Mouse (Mus musculus) brown adipose tissue, adult 24 weeks (tissue): ENCODE results near the gene 4930564D02Rik. TPM values are rescaled to one million over a fixed set of nuclear protein-coding genes. Genes with fewer than 3 reads are reported as not detected.

Source experiments
- H3K27ac ChIP-seq: fragments of 200-500 bp; replicated peaks from 2 replicates; pipeline ENCODE4 v1.5.1; 2012; ENCODE audit warnings: low read depth, mild to moderate bottlenecking, low read length
- H3K4me1 ChIP-seq: fragments of 200-500 bp; 2 replicates; pipeline ENCODE4 v1.6.1; 2012; ENCODE audit warnings: low read length, mixed read lengths; ENCODE audit not compliant: control insufficient read depth, insufficient read depth, insufficient read length
- H3K4me3 ChIP-seq: fragments of 200-500 bp; 2 replicates; pipeline ENCODE4 v1.5.1; 2012; ENCODE audit warnings: low read depth, mild to moderate bottlenecking, low read length, moderate library complexity; ENCODE audit not compliant: insufficient read depth
- polyA plus RNA-seq: library from polyadenylated mRNA; stranded (reverse); fragments of >200 nt; gene quantifications from 2 replicates; pipeline ENCODE4 v1.2.4, GENCODE M21; 2012; ENCODE audit not compliant: missing spikeins, insufficient read depth, insufficient read length

Gene 4930564D02Rik
- polyA plus RNA-seq, 1 experiment, result not detected

DNA sequence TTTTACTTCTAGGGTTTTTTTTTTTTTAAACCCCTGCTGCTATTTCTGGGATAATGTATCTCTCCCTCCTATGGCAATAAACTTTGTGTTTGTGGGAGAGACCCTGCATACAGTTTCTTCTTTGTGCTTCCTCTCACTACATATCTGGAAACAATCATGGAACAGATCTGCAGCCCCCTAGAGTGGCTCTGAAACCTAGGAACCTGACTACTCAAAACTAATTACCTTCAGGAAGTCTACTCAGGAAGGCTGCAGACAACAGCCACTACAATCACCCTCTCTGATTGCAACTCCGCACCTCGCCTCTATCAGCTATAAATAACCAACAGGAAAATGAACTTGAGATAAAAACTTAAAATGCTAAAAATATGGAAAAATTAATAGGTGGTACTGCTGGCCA is 15.5 kb upstream of the 4930564D02Rik start:
- H3K4me3 ChIP-seq, result peak overlapping the region; percentile 44
- peaks cover 26% of the 10 kb centered on the region for H3K4me1 ChIP-seq
- H3K27ac ChIP-seq, result peak overlapping the region; percentile 79; the same call in 1 of the 2 replicates

DNA sequence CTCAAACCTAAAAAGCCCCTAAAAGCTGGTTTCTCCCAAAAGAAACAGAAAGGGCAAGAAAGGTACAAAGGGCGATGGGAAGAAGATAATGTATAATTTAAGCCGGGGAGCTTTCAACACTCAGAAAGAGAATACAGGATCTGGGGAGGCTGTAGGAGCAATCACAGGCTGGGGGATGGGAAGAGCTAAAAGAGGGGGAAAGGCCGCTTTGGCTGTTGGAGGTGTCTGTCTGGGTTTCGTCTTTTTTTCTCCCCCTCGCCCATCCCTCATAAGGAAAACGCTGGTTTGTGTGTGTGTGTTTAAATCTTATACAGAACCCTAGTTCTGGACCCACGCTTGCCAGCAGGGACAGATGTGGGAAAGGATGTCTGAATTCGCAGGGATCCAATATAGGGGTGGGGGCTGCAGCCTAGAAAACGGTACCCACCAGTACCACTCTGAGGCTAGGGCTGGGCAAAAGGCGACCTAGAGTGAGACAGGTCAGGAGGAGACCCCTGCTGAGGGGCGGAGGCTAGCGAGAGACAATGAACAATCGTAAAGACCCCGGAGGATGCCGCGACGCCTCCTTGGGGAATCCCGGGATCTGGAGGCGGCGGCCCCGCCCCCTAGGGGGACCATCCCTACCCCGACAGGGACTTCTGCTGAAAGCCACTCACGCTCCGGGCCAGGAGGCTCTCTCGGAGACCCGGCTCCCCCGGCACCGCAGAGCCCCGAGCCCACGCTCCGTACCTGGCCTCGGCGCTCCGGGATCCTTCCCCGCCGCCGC is 14.3 kb upstream of the 4930564D02Rik start:
- Histone ChIP-seq H3K27ac (peak overlapping the region; percentile 92), H3K4me1 (peaks cover 24% of the 10 kb centered on the region), H3K4me3 (peak overlapping the region; percentile 94)

GRCm38 (mm10) chr3:105052937-105053697 is 13.5 kb upstream of the 4930564D02Rik start, which contains the start of gene Cttnbp2nl:
Gene Cttnbp2nl (minus strand): TSS chr3:105053146.
- peak within 1 kb of the TSS; percentile 94 for H3K4me3 ChIP-seq
- peaks cover 20% of the 10 kb centered on the region for H3K4me1 ChIP-seq
- peak within 1 kb of the TSS; percentile 92 for H3K27ac ChIP-seq

DNA sequence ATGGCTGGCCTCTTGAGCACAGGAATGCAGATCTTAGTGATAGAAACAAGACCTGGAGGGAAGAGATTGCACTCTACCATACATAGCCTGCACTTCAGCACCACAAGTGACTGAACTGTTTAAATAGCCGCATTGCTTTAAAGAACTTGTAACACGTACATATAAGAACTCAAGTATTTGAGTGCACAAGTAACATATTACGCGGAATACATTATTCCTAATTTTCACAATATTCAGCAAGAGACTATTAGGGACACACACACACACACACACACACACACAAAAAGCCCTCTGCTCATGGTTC is 13.0 kb upstream of the 4930564D02Rik start:
- peak overlapping the region; percentile 64 for H3K4me3 ChIP-seq
- peaks cover 18% of the 10 kb centered on the region for H3K4me1 ChIP-seq
- H3K27ac ChIP-seq, result peak overlapping the region; percentile 91

DNA sequence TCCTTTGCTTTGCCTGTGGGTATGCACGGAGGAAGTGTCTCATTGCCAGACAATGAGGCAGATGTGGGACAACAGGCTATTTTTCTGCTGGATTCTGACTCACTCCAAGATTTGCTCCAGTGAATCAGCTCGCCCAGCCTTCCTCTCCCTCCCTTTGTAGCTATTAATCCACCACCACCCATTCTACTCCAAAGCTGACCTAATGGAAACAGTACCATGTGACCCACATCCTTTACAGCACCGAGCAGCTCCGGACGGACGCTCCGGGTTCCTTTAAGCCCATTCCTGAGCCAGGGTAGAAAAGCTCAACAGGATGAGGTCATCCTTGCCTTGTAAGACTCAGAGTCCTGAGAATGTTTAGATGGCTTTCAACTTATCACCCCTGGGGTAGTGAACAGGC is 11.7 kb upstream of the 4930564D02Rik start:
- peaks cover 14% of the 10 kb centered on the region for H3K4me1 ChIP-seq
- peak overlapping the region; percentile 100 for H3K27ac ChIP-seq
- H3K4me3 ChIP-seq, result peak overlapping the region; percentile 31; the same call in 1 of the 2 replicates

DNA sequence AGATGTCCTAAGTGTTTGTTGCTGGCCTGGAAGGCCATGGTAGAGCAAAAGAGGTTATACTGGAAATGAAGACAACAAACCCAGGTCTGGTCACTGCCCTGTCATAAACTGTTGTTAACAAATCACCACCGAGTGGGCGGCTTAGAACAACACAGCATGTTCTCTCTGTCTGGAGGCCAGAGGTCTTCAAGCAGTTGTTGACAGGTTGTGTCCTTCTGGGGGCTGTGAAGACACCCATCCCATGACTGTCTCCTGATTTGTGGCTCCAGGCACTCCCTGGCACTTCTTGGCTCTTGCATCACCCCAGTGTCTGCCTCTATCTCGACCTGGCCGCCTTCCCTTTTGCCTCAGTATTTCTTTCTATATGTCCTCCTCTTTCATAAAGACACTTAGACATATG is 11.0 kb upstream of the 4930564D02Rik start:
- peaks cover 12% of the 10 kb centered on the region for H3K4me1 ChIP-seq
- no peak overlapping the region for H3K4me3 ChIP-seq
- peak overlapping the region; percentile 100 for H3K27ac ChIP-seq

DNA sequence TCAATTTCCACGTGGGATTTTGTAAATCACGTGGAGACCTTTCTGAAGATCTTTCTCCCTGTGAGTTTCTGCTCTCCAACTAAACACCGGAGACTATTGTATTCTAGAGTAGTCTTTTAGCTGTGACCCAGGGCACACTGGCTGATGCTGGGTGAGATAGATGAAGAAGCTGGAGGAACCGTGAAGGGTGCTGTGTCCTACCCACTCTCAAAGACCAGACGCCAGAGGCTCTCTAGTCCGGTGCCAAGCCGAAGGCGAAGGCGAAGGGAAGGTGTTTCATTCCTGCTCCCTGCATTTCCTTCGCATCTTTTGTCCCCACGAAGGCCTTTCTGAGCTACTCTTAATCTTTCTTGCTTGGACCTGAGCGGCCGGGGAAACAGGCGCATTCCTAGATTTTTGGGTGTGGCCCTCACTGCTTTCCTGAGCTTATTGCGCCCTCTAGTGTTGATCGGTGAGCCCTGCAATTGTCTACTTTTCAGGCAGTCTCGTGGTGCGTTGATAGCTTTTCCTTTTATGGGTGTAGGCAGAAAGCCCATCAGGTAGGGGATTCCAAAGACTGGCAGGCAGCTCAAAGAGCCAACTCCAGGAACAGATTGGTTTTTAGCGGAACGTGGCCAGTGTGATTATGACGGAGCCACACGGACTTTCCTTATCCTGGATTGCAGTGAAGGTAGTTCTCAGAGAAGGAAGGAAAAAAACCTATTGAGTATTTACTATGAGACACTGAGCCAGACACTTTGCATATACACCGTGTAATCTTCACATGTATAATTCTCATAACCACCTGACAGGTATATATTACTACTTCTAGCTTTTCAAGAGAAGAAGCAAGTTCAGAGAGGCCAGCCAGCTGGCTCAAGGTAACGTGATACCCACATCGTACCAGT is 7.8 kb upstream of the 4930564D02Rik start:
- no peak overlapping the region for H3K27ac ChIP-seq
- H3K4me3 ChIP-seq, result peak overlapping the region; percentile 43

GRCm38 (mm10) chr3:105059911-105060310 is 6.7 kb upstream of the 4930564D02Rik start:
- Histone ChIP-seq H3K4me3 (no peak overlapping the region), H3K27ac (no peak overlapping the region), H3K4me1 (peaks cover 5% of the 10 kb centered on the region; the same call in 1 of the 2 replicates)

More for the DNA sequence above, 7.8 kb upstream of the 4930564D02Rik start:
- H3K4me1 ChIP-seq, result peaks cover 10% of the 10 kb centered on the region

DNA sequence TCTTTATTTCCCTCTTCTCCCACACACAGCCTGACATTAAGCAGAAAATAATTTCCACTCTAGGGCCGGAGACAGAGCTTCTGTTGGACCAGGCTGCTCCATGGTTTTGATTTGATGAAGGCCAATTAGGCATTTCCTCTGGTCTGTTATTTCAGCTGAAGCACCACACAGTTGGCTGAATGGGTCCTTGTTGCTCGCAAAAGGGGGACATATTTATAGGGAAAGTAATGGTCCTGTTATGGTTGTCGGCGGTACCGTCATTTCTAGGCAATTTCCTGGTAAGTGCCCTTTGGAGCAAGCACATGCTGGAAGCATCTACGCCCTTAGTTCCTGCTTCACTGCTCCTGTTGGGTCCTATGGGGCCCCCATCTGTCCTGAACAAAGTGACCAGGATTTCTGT is 5.7 kb upstream of the 4930564D02Rik start:
- Histone ChIP-seq H3K4me1 (no peaks in the 10 kb centered on the region), H3K27ac (no peak overlapping the region), H3K4me3 (no peak overlapping the region)

DNA sequence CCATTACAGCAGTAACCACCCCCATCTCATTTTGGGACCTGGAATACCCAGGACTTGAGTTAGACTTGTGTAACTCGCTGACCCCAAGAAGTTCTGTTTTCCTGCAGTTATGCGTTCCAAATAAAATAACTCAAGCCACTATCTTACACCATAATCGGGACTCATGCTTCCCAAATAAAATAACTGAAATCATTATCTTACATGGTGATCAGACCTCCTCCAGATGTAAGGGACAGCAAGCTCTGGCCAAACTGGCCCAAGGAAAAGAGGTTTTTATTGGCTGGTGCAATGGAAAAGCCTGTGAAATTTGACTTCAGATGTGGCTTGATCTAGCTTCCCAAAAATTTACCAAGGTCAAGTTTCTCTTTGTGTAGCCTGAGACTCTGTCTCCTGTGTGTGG is 5.1 kb upstream of the 4930564D02Rik start:
- no peak overlapping the region for H3K27ac ChIP-seq
- H3K4me3 ChIP-seq, result no peak overlapping the region
- H3K4me1 ChIP-seq, result no peaks in the 10 kb centered on the region

- no peak overlapping the region for H3K4me3 ChIP-seq
- no peaks in the 10 kb centered on the region for H3K4me1 ChIP-seq
- no peak overlapping the region for H3K27ac ChIP-seq
Observed at GRCm38 (mm10) chr3:105061991-105062390, 4.7 kb upstream of the 4930564D02Rik start.

GRCm38 (mm10) chr3:105062676-105063075 is 4.0 kb upstream of the 4930564D02Rik start:
- H3K4me3 ChIP-seq, result no peak overlapping the region
- no peak overlapping the region for H3K27ac ChIP-seq
- H3K4me1 ChIP-seq, result no peaks in the 10 kb centered on the region

DNA sequence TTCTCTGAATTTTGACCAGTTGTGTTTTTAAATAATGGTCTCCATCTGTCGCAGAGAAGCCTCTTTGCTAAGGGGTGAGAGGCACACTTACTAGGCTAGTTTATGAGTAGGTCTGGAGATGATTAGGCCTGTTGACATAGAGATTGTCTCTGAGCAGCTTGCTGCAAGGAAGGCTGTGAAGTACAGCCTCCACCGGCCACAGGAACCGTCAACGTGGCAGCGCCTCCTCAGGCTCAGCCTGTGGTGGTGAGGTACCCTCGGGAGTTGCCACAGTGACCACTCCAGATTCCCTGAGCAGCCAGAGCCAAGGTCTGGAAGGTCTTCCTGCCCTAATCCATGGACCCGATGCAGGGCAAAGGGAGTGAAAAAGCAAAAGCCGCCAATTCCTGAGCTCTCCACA is 3.9 kb downstream of the 4930564D02Rik start:
- H3K4me3 ChIP-seq, result no peak overlapping the region
- H3K27ac ChIP-seq, result no peak overlapping the region
- H3K4me1 ChIP-seq, result no peaks in the 10 kb centered on the region

DNA sequence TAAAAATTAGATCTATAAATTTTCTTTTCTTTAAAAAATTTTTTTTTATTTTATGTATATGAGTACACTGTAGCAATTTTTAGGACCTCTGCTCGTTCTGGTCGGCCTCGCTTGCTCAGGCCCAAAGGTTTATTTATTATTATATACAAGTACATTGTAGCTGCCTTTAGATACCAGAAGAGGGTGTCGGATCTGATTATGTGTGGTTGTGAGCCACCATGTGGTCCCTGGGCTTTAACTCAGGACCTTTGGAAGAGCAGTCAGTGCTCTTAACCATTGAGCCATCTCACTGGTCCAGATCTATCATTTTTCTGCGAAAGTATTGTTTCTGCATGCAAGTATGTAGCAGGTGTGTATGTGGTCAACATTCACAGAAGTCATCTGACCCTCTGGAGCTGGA is 4.6 kb downstream of the 4930564D02Rik start:
- Histone ChIP-seq H3K4me1 (no peaks in the 10 kb centered on the region), H3K27ac (no peak overlapping the region), H3K4me3 (no peak overlapping the region)

DNA sequence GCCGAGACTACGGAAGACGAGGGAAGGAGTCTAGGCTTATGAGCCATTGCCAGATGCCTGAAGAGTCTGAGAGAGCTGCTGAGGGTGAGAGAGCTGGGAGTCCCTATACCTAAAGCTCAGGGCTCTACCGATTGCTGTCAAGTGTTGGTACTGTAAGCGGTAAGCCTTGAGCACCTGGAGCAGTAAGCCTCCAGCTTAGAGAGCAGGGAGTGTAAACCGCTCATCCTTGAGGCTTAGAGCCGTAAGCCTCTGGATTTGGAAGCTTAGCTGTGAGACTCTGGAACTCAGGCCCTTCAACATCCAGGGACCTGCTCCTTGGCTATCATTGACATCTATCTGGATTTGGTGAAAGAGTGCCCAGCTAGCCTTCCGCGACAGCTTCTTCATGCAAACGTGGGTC is 5.9 kb downstream of the 4930564D02Rik start:
- no peak overlapping the region for H3K27ac ChIP-seq
- H3K4me1 ChIP-seq, result no peaks in the 10 kb centered on the region
- H3K4me3 ChIP-seq, result no peak overlapping the region
